ENCODE assay signal across 7 mouse cellular contexts in the genomic region with DNA sequence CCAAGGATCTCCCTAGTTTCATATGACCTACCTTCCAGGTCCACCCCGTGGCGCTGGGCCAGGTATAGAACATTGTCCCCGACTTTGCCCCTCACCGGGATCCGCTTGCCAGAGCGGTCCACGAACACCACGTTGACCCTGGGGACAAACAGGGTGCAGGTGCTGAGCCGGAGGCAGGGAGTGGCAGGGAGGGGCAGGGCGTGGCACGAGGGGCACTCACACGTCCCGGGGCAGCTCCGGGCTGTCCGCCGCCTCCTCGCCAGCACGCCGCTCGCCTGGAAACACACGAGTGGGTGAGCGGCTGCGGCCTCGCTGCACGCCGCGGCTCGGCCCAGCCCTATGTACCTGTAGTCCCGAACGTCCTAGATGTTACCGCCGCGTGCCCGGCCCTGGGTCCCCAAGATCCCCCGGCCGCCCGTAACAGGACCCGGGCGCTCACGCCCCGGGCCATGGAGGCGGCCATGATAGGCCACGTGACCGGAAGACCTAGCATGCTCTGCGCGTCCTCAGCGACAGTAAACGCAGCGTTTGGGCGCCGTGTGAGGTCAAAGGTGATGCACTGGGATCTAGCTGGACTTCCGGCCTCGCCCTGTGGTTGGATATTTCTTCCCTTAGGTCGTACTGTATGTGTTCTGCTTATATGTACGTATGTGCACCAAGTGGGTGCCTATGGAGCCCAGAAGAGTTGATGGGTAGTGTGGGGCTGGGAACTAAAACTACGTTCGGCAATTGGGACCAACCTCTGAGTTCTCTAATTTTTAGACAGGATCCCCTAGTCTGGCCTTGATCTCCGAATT. TPM values are rescaled to one million over a fixed set of nuclear protein-coding genes. Genes with fewer than 3 reads are reported as not detected.
DNase-seq lines count a peak whose midpoint lies in the region; ATAC-seq lines count a peak whose summit lies in the region.

A gene (minus strand): TSS at position 53 of the 797 bp plus-strand sequence.
A gene (minus strand): TSS at position 571 of the 797 bp plus-strand sequence.

- H3K9me3 ChIP-seq in embryonic facial prominence, embryonic 10.5 days: no peaks in the 10 kb centered on the region
- no peaks in the 10 kb centered on the region for H3K9me3 ChIP-seq in limb, embryonic 11.5 days (ENCODE audit: control insufficient read depth, low read length)
- H3K9me3 ChIP-seq in midbrain, embryonic 14.5 days (ENCODE audit: control insufficient read depth, low read length): no peaks in the 10 kb centered on the region

- DNase-seq in adrenal gland, postnatal 10 days: peak; percentile 93
- peak; percentile 91 for DNase-seq in embryonic facial prominence, embryonic 10.5 days (ENCODE audit: low spot score)
- DNase-seq in heart, adult 11 months: peak; percentile 99
- DNase-seq in kidney, adult 18-20 months: peak; percentile 91
- DNase-seq in limb, embryonic 11.5 days (ENCODE audit: low spot score): peak; percentile 91
- peak; percentile 95 for DNase-seq in midbrain, embryonic 14.5 days
- peak; percentile 77 to 79 for DNase-seq in spleen, adult 18-20 months

- H3K4me3 ChIP-seq in embryonic facial prominence, embryonic 10.5 days: peak within 1 kb of the TSS; percentile 96
- peak within 1 kb of the TSS; percentile 86 for H3K4me3 ChIP-seq in limb, embryonic 11.5 days (ENCODE audit: low read depth, low read length)
- peak within 1 kb of the TSS; percentile 86 for H3K4me3 ChIP-seq in midbrain, embryonic 14.5 days (replicated peaks; ENCODE audit: low read depth, low read length)

- H3K27me3 ChIP-seq in embryonic facial prominence, embryonic 10.5 days (replicated peaks; ENCODE audit: low read depth, poor library complexity, severe bottlenecking): no peaks in the 10 kb centered on the region
- no peaks in the 10 kb centered on the region for H3K27me3 ChIP-seq in limb, embryonic 11.5 days (ENCODE audit: control insufficient read depth, insufficient read depth, low read length)
- no peaks in the 10 kb centered on the region for H3K27me3 ChIP-seq in midbrain, embryonic 14.5 days (ENCODE audit: control insufficient read depth, insufficient read depth, low read length)

- peak within 1 kb of the TSS; percentile 70 for H3K4me2 ChIP-seq in limb, embryonic 11.5 days (ENCODE audit: low read depth, severe bottlenecking)
- H3K4me2 ChIP-seq in midbrain, embryonic 14.5 days (ENCODE audit: low read length): peak within 1 kb of the TSS; percentile 93

- H3K36me3 ChIP-seq in embryonic facial prominence, embryonic 10.5 days (replicated peaks): peaks cover 76% of the 10 kb centered on the region
- peaks cover 20% of the 10 kb centered on the region for H3K36me3 ChIP-seq in limb, embryonic 11.5 days (ENCODE audit: control insufficient read depth, insufficient read depth, low read length)
- H3K36me3 ChIP-seq in midbrain, embryonic 14.5 days (ENCODE audit: control insufficient read depth, insufficient read depth, low read length): peaks cover 35% of the 10 kb centered on the region

- WGBS in embryonic facial prominence, embryonic 10.5 days: 3% methylated on average over 58 of the region's 58 CpGs
- 3% methylated on average over 56 of the region's 58 CpGs for WGBS in limb, embryonic 11.5 days
- WGBS in midbrain, embryonic 14.5 days: 3% methylated on average over 58 of the region's 58 CpGs

- H3K9ac ChIP-seq in limb, embryonic 11.5 days (ENCODE audit: low read length): peak within 1 kb of the TSS; percentile 92
- peak within 1 kb of the TSS; percentile 85 for H3K9ac ChIP-seq in midbrain, embryonic 14.5 days (replicated peaks; ENCODE audit: low read length)

- peaks cover 18% of the 10 kb centered on the region for H3K4me1 ChIP-seq in embryonic facial prominence, embryonic 10.5 days
- peaks cover 4% of the 10 kb centered on the region; the same call in 1 of the 2 replicates for H3K4me1 ChIP-seq in limb, embryonic 11.5 days (ENCODE audit: control insufficient read depth, insufficient read depth, low read length)
- H3K4me1 ChIP-seq in midbrain, embryonic 14.5 days (ENCODE audit: control insufficient read depth, insufficient read depth, low read length): peaks cover 8% of the 10 kb centered on the region; the same call in 1 of the 2 replicates

- ATAC-seq in limb, embryonic 11.5 days (ENCODE audit: insufficient number of reproducible peaks, low FRiP score, low TSS enrichment, low read depth): peak; percentile 87
- ATAC-seq in midbrain, embryonic 14.5 days (ENCODE audit: low FRiP score, low TSS enrichment): peak; percentile 94

- peak within 1 kb of the TSS; percentile 92 for H3K27ac ChIP-seq in embryonic facial prominence, embryonic 10.5 days (replicated peaks)
- peak within 1 kb of the TSS; percentile 8; the same call in 1 of the 2 replicates for H3K27ac ChIP-seq in limb, embryonic 11.5 days (replicated peaks; ENCODE audit: low read depth, low read length)
- peak within 1 kb of the TSS; percentile 60 for H3K27ac ChIP-seq in midbrain, embryonic 14.5 days (replicated peaks; ENCODE audit: low read depth, low read length)

RNA-seq across cellular contexts. Expression of the first gene that starts in this region (rescaled TPM):
- under 1 TPM; 0.45 to 0.51 TPM for total RNA-seq in adrenal gland, postnatal 10 days (2021)
- polyA plus RNA-seq in embryonic facial prominence, embryonic 10.5 days (2016; fragmentation: Nextera tagmentation; extraction: Ambion mirVana): 0.42 and 1.4 TPM in 2 replicates
- polyA plus RNA-seq in limb, embryonic 11.5 days (2014; fragmentation: Nextera tagmentation; extraction: Ambion mirVana): 0.27 and 0.52 TPM in 2 replicates
- 1.3 and 2.6 TPM in 2 replicates for polyA plus RNA-seq in midbrain, embryonic 14.5 days (2014; fragmentation: Nextera tagmentation; extraction: Ambion mirVana)

RNA-seq across cellular contexts. Expression of the second gene that starts in this region (rescaled TPM):
- total RNA-seq in adrenal gland, postnatal 10 days (2021): 10 to 100 TPM; 32.5 to 38.6 TPM
- polyA plus RNA-seq in embryonic facial prominence, embryonic 10.5 days (2016; fragmentation: Nextera tagmentation; extraction: Ambion mirVana): 62.6 and 64.0 TPM in 2 replicates
- 57.5 and 60.1 TPM in 2 replicates for polyA plus RNA-seq in limb, embryonic 11.5 days (2014; fragmentation: Nextera tagmentation; extraction: Ambion mirVana)
- 55.5 and 82.2 TPM in 2 replicates for polyA plus RNA-seq in midbrain, embryonic 14.5 days (2014; fragmentation: Nextera tagmentation; extraction: Ambion mirVana)

Comparison
In these comparisons a context has a peak if more than half of its experiments do, and no peak if none do; other contexts are left out.
1. Peak in every context shown above with its lines: DNase-seq, ATAC-seq, H3K4me3 ChIP-seq and H3K27ac ChIP-seq.
2. H3K27ac ChIP-seq: peak in every context shown above with its lines; median percentile 92 in embryonic facial prominence, embryonic 10.5 days; 60 in midbrain, embryonic 14.5 days; 8 in limb, embryonic 11.5 days.